Mouse (Mus musculus) stomach, embryonic 14.5 days (tissue): Measurements from ENCODE around the gene Adssl1. TPM values are rescaled to one million over a fixed set of nuclear protein-coding genes. Genes with fewer than 3 reads are reported as not detected.

Source experiments
- ATAC-seq: fragments of 200-750 bp; cut with Nextera tagmentation; 2 replicates; pipeline ENCODE4 v1.8.0; 2017; ENCODE audit warnings: low read depth, moderate TSS enrichment; ENCODE audit not compliant: insufficient number of reproducible peaks, insufficient read depth, low FRiP score
- H3K27ac ChIP-seq: fragments of 300-500 bp; sonication (generic); 2 replicates; pipeline ENCODE4 v1.5.1; 2014; ENCODE audit warnings: mild to moderate bottlenecking, low read length, moderate library complexity, mixed read lengths
- H3K27me3 ChIP-seq: fragments of 300-500 bp; sonication (generic); 2 replicates; pipeline ENCODE4 v1.6.1; 2014; ENCODE audit warnings: low read length, control low read depth, mixed read lengths; ENCODE audit not compliant: control insufficient read depth, insufficient read depth
- H3K36me3 ChIP-seq: fragments of 300-500 bp; sonication (generic); 2 replicates; pipeline ENCODE4 v1.6.1; 2014; ENCODE audit warnings: mild to moderate bottlenecking, control low read depth, low read length, moderate library complexity, mixed read lengths; ENCODE audit not compliant: control insufficient read depth, insufficient read depth
- H3K4me1 ChIP-seq: fragments of 300-500 bp; sonication (generic); 2 replicates; pipeline ENCODE4 v1.6.1; 2014; ENCODE audit warnings: low read length, control low read depth, mixed read lengths; ENCODE audit not compliant: control insufficient read depth, insufficient read depth
- H3K4me2 ChIP-seq: fragments of 300-500 bp; sonication (generic); replicated peaks from 2 replicates; pipeline ENCODE4 v1.6.1; 2014; ENCODE audit warnings: low read depth, low read length, control low read depth
- H3K4me3 ChIP-seq: fragments of 300-500 bp; sonication (generic); 2 replicates; pipeline ENCODE4 v1.5.1; 2014; ENCODE audit warnings: low read depth, low read length, control low read depth
- H3K9ac ChIP-seq: fragments of 300-500 bp; sonication (generic); replicated peaks from 2 replicates; pipeline ENCODE4 v1.6.1; 2014; ENCODE audit warnings: low read depth, mild to moderate bottlenecking, control low read depth, low read length, moderate library complexity, mixed read lengths
- H3K9me3 ChIP-seq: fragments of 300-500 bp; sonication (generic); 2 replicates; pipeline ENCODE4 v1.6.1; 2016; ENCODE audit warnings: low read depth, low read length, control low read depth; ENCODE audit not compliant: control insufficient read depth
- WGBS: fragments of 180-500 bp; shearing (Covaris S2); extraction: QIAGEN DNeasy Blood & Tissue Kit; methylation state at CpG from one replicate; pipeline ENCODE4 v1.1.7; 2014; 5-methylcytosine and 5-hydroxymethylcytosine counted together
- polyA plus RNA-seq: library from polyadenylated mRNA; unstranded; fragments of >200 nt; fragmentation: Nextera tagmentation; extraction: Ambion mirVana; gene quantifications from 2 replicates; pipeline ENCODE4 v1.2.1, GENCODE M21; 2014

Gene Adssl1
- polyA plus RNA-seq, 1 experiment from 2014 or later: 3.1 TPM

DNA sequence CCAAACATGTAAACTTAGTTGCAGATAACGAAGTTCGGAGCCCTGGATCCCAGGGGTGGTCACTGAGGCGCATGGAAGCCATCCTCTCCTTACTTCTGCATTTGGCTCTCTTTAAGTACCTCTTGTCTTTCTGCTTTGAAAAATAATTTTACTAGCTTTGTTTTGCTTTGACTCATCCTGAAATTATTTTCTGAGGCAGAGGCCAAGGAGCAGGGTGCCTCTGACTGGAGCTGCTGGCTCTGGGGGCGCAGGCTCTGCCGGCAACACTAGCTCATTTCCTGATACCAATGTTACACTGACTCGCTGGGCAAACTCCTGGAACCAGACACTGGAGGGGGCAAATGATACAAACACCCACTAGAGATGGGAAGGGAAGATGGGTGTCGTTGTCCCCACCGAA is 39.9 kb upstream of the Adssl1 start:
- Histone ChIP-seq H3K9me3 (no peaks in the 10 kb centered on the region), H3K4me2 (no peak overlapping the region), H3K27me3 (no peaks in the 10 kb centered on the region), H3K4me3 (no peak overlapping the region), H3K9ac (no peak overlapping the region), H3K36me3 (no peaks in the 10 kb centered on the region), H3K27ac (no peak overlapping the region; the same call in 1 of the 2 replicates), H3K4me1 (peaks cover 28% of the 10 kb centered on the region)
- ATAC-seq: no peak
- 80% methylated on average over 8 of the region's 8 CpGs for WGBS

DNA sequence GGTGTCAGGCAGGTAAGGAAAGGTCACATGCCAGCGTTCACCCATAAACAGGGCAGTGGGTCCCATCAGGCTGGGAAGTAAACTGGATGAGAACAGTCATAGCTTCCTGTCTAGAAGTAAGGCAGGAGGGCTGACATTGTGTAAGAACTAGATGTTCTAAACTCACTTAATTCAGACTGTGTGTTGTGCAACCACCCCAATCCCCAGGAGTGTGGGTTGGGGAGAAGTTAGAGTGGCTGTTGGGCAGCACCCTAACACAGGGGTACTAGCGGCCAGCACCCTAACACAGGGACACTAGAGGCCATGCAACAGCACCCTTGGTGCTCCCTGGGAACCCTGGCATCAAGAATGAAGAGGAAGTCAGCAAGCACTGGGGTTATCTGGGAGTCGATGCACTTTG is 38.7 kb upstream of the Adssl1 start:
- H3K27me3 ChIP-seq: no peaks in the 10 kb centered on the region
- 69% methylated on average over 3 of the region's 3 CpGs for WGBS
- H3K27ac ChIP-seq: no peak overlapping the region
- H3K4me1 ChIP-seq: peaks cover 21% of the 10 kb centered on the region
- no peak for ATAC-seq
- H3K4me2 ChIP-seq: no peak overlapping the region
- no peaks in the 10 kb centered on the region for H3K36me3 ChIP-seq
- no peak overlapping the region for H3K9ac ChIP-seq
- no peak overlapping the region for H3K4me3 ChIP-seq
- no peaks in the 10 kb centered on the region for H3K9me3 ChIP-seq

DNA sequence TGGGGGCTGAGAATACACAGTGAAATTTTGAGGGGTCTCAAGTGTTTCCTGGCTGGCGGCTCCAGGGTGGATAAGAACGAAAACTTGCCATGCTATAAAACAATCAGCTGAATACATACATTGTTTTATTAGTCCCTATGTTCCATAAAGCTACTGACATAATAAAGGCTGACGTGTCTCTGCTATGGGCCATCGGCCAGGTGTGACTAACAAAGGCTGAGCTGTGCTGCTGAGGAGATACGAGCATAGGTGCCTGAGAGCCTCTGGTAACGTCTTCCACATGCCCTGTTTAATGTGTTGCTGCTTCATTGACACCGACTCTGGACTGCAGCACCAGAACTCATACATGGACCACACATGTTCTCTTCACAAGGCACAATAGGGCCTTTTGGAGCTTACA is 34.9 kb upstream of the Adssl1 start:
- Histone ChIP-seq H3K27ac (no peak overlapping the region), H3K36me3 (no peaks in the 10 kb centered on the region), H3K4me3 (no peak overlapping the region), H3K4me1 (peaks cover 18% of the 10 kb centered on the region; the same call in 1 of the 2 replicates), H3K9ac (no peak overlapping the region), H3K27me3 (no peaks in the 10 kb centered on the region), H3K4me2 (no peak overlapping the region), H3K9me3 (no peaks in the 10 kb centered on the region)
- 72% methylated on average over 7 of the region's 7 CpGs for WGBS
- no peak for ATAC-seq

DNA sequence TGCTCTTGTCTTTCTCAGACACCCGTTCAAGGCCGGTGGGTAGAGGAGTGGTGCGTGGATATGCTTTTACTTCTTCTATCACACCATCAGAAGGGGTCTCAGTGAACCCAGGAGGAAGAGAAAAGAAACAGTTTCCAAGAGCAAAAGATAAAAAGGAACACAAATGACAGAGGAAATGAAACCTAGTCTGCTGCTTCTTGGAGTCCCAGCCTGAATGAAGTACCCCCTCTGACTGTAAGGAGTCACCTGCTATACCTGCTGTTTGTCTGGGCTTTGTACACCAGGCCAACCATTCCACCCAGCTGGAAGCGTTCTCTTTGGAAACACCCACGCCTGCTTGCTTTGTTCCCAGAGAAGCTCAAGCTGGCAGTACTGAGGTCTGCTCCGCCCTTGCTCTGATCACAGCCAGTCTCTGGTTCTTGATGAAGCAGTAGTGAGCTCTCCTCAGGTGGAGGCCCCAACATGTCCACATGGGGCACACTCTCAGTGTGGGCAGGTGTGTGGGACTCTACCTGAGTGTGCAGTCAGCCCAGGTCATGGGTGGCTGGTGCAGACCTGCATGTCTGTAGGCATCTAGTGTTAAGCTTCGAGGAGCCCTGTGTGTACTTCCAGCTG is 33.8 kb upstream of the Adssl1 start:
- no peak overlapping the region for H3K4me2 ChIP-seq
- WGBS: 73% methylated on average over 7 of the region's 7 CpGs
- H3K36me3 ChIP-seq: no peaks in the 10 kb centered on the region
- no peak for ATAC-seq
- H3K27ac ChIP-seq: no peak overlapping the region
- H3K9ac ChIP-seq: no peak overlapping the region
- peaks cover 17% of the 10 kb centered on the region; the same call in 1 of the 2 replicates for H3K4me1 ChIP-seq
- H3K4me3 ChIP-seq: no peak overlapping the region
- no peaks in the 10 kb centered on the region for H3K27me3 ChIP-seq
- H3K9me3 ChIP-seq: no peaks in the 10 kb centered on the region

DNA sequence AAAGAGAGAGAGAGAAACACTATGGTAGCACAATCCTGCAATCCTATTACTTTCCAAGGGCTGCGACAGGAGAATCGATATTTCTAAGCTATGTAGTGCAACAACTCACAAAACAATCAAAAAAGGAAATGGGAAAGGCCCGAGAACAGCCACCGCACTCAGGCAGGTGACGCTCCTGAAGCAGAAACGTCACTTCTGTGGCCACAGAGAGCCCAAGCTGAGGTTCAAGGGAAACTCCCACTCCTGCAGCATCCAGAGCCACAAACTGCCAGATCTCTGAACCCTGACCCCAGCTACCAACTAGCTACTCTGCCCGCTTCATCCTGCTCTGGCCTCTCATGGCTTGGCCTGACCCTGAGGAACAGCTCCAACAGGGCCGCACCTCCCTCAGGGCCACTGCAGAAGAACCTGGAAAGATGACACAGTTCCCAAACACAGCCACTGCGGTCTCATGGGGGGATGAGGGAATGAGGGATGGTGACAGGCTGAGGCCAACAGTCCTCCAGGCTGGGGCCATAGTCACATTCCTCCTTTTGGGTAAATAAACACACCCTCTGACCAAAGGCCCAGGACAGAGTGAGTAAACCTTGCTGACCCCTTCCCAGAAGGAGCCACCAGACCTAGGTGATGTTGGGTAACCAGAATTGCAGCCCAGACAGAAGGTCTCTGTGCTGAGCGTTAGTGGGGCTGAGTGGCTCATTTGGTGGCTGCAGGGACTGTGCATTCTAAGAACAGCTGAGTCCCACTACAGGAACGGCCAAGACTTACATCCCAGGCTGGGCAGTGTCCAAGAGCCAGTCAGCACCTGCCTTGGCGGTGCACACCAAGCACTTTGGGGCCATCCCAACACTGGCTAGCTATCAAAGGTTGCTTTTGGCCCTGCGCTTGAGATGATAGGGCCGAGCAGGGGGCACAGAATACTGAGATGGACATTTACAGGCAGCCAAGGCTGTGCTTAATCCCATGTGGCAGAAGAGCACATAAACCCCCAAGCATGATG is 32.4 kb upstream of the Adssl1 start:
- no peaks in the 10 kb centered on the region for H3K36me3 ChIP-seq
- H3K27ac ChIP-seq: no peak overlapping the region
- H3K4me3 ChIP-seq: no peak overlapping the region
- H3K27me3 ChIP-seq: no peaks in the 10 kb centered on the region
- WGBS: 58% methylated on average over 14 of the region's 14 CpGs
- no peak overlapping the region for H3K9ac ChIP-seq
- H3K9me3 ChIP-seq: no peaks in the 10 kb centered on the region
- H3K4me2 ChIP-seq: peak overlapping the region; percentile 84; the same call in 1 of the 2 replicates
- H3K4me1 ChIP-seq: peaks cover 17% of the 10 kb centered on the region; the same call in 1 of the 2 replicates
- no peak for ATAC-seq

DNA sequence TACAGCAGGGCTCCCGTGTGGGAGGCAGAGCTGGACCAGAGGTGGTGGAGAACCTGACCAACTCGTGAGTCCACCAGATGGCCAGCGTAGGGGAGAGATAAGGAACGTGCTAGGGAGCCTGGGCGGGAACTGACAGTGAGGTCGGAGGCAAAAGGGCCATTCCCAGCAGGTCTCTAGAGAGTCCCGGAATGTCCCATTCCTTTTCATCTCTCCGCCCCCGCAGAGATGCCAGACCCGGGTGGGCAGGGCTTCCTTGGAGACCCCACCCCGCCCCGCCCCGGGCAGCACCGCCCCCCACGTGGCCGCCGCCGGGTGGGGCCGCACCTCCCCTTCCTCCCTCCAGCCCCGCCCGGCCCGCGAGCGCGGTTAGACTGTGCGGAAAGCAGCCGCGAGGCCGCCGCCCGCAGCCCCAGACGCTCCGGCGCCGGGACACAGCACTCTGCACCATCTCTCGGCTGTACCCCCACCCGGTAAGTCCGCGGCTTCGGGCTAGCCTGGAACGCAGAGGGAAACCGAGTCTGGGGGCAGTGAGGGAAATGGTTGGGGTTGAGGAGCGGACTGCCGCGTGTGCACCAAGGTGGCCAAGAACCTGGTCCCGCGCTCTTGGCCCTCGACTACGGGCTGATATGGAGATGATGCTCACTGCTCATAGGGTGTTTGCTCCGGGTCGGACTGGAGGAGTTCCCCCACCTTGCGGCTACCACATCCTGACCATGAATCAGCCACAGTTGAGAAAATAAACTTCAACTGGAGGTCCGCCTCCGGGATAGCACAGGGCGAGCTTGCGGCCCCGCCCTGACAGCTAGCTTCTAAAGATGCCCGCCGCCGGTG is 31.2 kb upstream of the Adssl1 start, which contains the start of gene Inf2:
Gene Inf2, plus strand, starts transcription at position 359 of the 831 bp plus-strand sequence.
- H3K9ac ChIP-seq: peak within 1 kb of the TSS; percentile 48
- peak within 1 kb of the TSS; percentile 84 for H3K4me2 ChIP-seq
- under 1% methylated on average over 44 of the region's 60 CpGs for WGBS
- peak within 1 kb of the TSS; percentile 55 for H3K4me3 ChIP-seq
- no peaks in the 10 kb centered on the region for H3K9me3 ChIP-seq
- H3K27me3 ChIP-seq: no peaks in the 10 kb centered on the region
- peaks cover 18% of the 10 kb centered on the region; the same call in 1 of the 2 replicates for H3K4me1 ChIP-seq
- ATAC-seq: peak; percentile 88
- H3K36me3 ChIP-seq: no peaks in the 10 kb centered on the region
- no peak within 1 kb of the TSS; the same call in 1 of the 2 replicates for H3K27ac ChIP-seq

DNA sequence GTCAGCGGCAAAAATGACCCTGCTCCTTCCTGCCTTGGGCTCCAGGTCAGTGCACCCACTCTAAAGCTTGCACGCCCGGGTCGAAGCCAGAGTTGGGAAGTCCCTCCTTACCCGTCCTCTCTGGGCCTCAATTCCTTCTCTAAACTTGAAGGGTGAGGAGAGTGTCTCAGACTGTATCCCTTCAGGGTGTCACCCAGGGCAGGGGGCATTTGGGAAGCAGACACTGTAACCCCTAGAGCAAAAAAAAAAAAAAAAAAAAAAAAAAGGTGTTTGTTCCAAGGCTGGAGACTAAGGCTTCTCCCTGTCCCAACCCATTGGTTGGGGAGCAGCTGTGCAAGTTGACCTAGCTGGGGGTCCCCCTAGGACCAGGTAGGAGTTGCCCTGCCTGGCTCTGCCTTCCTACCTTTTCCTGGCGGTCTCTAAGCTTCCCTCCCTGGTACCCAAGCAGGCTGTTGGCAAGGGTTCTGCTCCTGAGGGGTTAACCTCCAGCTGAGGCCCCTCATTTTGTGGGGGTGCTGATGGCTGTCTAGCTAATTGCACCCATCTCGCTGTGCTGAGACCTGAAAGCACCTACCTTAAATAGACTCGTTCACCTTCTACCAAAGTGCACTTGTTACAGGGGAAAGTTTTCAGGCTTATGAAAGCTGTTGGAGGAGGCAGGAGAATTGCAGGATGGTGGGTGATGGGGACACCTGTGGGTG is 30.2 kb upstream of the Adssl1 start:
- Histone ChIP-seq H3K36me3 (no peaks in the 10 kb centered on the region), H3K9me3 (no peaks in the 10 kb centered on the region), H3K27ac (no peak overlapping the region), H3K27me3 (no peaks in the 10 kb centered on the region), H3K4me1 (peaks cover 28% of the 10 kb centered on the region), H3K4me2 (peak overlapping the region; percentile 84), H3K9ac (no peak overlapping the region), H3K4me3 (peak overlapping the region; percentile 55)
- WGBS: 65% methylated on average over 8 of the region's 8 CpGs
- no peak for ATAC-seq
